Mouse (Mus musculus): Measurements from ENCODE around the gene Camkk1.

Camkk1 gene

GRCm38 (mm10) chr11:73014831-73015344, 3.9 kb upstream of the Camkk1 start:
- no peak for DNase-seq (ENCODE audit: low spot score)

DNA sequence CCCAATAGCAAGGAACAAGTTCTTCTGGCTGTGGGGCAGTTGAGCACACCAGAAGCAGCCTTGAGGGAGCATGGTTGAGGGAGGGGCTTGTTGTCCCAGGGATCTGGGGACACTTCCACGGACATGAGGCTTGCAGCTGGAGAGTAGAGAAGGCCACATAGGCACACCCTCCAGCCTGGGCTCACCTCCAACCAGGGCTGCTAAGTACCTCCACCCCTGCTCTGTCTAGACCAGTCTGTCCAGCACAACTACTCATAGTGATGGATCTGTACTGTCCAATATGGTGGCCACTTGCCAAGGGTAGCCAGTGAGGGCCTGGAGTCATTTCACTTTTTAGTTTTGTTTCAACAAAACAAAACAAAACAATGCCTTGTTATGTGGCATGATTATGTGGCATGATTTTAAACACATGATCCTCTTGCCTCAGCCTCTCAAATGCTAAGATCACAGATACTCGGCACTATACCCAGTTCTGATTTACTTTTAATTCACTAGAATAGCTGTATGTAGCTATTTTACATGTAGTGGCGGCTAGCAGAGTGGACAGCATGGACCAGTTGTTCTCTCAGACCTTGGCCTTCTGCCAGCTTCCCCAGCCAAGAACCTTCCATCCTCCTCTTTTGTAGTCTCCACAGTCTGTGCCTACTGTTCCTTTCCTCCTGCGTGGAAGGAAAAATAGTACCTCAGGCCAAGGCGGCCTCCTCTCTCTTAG, 3.3 kb upstream of the Camkk1 start:
- DNase-seq (ENCODE audit: low spot score): no peak

- no peak for DNase-seq (ENCODE audit: low spot score)
Measured at GRCm38 (mm10) chr11:73016103-73016420, 2.7 kb upstream of the Camkk1 start.

DNA sequence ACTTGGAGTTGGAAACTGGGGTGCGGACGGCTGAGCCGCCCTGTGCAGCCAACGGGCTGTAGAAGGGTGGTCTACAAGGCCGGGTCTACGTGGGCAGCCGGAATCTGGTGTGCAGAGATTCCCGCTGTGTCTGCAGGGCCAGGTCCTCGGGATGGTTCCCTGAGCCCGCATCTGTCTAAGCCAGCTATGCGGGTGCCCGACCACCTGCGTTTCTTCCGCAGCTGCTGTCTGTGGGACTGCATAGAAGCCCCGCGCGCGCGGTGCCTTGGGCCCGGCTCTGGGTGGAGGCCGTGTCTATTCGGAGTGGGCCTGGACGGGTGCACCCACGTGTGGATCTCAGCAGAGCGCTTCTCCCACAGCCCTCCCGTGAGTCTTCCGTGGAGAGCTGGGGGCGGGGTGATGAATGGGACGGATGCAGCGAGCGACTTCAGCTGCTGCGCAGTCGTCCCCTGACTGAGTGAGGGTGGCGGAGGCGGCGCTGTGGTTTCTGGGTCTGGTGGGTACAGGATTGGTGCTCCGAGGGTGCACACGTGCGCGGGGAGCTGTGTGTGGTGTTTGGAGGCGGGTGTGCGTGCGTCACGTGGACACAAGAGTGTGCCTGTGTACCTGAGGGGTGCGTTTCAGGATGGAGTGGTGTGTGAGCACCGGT, 463 bp downstream of the Camkk1 start:
- DNase-seq (ENCODE audit: low spot score): peak; percentile 76

DNA sequence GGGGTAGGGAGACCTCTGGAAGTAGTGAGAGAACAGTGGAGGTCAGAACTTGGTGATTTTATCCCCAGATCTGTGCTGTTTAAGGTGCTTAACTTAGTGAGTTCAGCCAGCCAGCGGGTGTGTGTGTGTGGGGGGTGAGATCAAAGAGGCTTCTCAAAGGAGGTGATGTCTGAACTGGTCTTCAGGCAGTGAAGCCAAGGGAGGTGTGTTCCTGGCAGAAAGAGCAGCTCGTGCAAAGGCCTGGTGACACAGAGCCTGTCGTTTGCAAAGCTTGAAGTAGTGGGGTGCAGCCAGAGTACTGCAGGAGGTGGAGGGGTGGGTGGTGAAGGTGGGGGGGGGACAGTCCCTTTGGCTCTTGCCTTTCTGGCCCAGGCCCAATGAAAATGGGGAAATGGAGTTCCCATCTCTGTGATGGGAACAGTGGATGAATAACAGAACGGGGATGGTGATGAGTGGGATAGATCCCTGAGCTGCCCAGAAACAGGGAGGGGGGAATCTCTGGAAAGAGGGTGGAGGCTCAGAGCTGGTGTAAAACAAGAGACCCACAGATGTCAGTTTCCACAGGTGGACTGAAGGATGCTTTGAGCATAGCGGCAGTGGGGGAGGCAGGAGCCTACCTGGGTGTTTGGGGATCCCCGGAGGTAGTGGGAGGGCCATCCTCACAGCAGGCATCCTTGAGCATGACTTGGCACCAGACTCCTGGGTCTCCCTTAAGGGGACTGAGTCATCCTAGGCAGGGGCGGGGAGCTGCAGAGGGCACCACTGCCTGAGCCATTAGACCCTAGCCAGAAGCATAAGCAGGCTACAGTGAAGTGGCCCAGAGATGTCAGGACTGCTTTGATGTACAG, 2.4 kb downstream of the Camkk1 start:
- DNase-seq (ENCODE audit: low spot score): no peak

- peak; percentile 77 for DNase-seq (ENCODE audit: low spot score)
Measured at GRCm38 (mm10) chr11:73023099-73023498, 4.3 kb downstream of the Camkk1 start.

DNA sequence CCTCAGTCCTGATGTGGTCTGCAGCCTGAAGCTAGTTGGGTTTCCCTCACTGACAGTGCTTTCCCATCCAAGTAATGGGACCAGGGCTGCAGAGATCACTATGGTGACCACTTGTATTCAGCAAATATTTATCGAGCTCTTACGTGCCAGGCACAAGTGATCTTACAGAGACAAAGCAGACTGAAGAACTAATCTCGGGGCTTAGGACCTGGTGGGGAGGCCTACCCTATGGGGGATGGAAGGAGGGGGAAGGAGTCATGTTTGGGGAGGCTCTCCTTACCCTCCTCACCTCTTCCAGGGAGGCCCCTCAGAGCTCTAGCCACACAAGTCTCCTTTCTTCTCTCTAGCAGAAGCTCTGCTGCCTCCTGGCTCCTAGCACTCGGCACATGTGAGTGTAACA, 5.0 kb downstream of the Camkk1 start:
- no peak for DNase-seq (ENCODE audit: low spot score)

DNA sequence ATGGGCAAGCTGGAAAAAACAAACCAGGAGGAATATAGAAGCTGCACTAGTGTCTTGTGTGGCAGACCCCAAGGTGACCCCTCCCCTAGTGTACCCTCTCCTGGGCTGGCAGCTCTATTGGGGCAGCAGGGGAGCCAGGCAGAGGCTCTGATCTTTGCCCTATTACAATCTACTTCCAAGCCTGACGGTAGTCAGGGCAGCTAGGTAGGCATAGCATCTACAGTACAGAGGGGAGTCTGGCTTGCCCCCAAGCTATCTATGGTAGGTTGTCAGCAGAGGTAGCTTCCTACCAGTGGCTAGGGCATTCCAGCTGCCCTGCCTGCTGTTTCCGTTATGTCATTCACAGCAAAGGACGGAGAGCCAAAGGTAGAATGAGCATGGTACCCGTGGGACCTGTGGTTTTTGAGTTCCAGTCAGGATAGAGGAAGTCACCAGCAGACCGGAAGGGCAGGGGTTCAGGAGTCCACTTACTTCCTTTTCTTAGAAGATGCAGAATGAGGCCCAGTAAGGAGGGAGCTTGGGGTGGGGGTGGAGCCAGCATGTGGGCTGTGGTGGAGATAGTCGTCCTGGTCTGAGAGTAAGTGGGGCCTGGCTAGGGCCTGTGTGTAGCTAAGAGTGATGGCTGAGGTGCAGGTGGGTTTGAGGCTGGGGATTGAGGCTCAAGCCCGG, 5.6 kb downstream of the Camkk1 start:
- DNase-seq (ENCODE audit: low spot score): no peak

- DNase-seq (ENCODE audit: low spot score): no peak
Measured at GRCm38 (mm10) chr11:73026961-73027360, 8.2 kb downstream of the Camkk1 start.

DNA sequence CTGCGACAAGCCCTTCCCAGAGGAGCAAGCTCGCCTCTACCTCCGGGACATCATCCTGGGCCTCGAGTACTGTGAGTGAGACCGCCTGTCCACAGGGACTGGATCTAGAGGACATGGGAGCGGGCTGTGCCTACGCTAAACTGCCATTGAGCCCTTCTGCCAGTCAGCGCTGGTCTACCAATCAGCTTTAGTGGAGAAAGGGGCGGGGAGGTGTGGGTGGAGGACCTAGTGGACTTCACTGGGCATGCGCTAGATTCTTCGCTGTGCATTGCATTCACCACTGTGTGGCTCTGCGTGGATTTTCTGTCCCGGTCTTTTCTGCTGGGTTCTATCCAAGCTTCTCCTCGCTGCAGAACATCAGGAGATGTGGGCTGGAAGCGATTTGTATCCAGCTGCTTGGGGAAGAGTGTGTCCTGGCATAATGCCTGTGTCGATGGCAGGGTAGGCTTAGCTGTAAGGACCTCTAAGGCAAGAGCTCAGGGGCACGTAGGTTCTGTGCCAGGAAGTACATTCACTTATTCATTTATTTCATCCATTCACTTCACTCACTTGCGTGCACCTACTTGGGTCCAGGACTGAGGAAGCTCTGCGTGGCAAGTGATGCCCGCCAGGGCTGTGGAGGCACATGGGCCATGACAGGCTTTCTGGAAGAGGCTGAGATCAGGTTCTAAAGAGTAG, 12.2 kb downstream of the Camkk1 start:
- peak; percentile 85 for DNase-seq (ENCODE audit: low spot score)

GRCm38 (mm10) chr11:73031536-73031935, 12.7 kb downstream of the Camkk1 start:
- no peak for DNase-seq (ENCODE audit: low spot score)

- no peak for DNase-seq (ENCODE audit: low spot score)
Measured at GRCm38 (mm10) chr11:73036077-73036476, 17.3 kb downstream of the Camkk1 start.

DNA sequence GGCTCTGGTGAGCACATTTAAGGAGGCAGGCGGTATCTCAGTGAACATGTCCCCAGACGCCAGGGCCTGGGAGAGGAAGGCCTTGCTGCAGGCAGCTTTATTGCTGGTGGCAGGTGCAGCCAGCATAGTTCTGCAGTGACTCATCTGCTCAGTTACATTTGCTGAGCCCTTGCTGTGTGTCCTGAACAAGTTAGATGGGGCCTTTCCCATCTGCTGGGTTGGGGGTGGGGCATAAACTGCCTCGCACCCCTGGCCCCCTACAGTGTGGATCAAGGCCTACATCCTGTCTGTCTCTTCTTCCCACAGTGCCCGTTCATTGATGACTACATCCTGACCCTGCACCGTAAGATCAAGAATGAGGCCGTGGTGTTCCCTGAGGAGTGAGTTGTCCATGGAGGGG, 18.1 kb downstream of the Camkk1 start:
- DNase-seq (ENCODE audit: low spot score): no peak

GRCm38 (mm10) chr11:73037691-73038090, 18.9 kb downstream of the Camkk1 start:
- no peak for DNase-seq (ENCODE audit: low spot score)

DNA sequence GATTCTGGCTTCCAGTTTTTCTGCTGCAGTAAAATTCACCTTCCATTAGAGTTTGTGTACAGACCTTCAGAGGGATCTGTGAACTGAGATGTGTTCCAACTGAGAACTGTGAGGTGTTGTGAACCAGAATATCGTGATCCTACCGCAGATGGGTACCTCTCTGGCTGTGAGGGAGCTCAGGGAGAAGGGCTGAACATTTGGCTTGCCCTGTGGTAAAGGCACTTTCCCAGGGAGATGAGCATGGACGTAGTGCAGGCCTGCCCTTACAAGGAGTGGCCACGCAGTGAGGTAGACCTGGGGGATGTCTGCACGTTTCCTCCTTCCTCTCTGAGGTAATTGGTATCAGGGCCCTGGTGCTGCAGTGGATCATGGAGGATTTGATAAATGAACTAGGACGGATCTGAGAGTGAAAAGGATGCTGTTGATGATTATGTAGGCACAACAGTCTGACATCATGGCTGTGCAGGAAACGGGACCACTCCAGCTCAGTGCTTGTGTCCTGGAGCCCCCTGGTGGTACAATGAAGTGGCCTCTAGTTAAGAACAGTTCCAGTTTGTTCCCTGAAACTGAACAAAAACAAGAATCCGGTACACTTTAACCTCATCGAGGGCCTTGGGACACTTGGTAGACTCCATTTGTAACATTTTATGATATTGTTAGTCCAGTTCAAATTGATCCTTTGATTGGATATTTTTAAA, 20.4 kb downstream of the Camkk1 start:
- no peak for DNase-seq (ENCODE audit: low spot score)

GRCm38 (mm10) chr11:73044229-73044755, 25.5 kb downstream of the Camkk1 start:
- no peak for DNase-seq (ENCODE audit: low spot score)

GRCm38 (mm10) chr11:73044789-73045188, 26.0 kb downstream of the Camkk1 start:
- no peak for DNase-seq (ENCODE audit: low spot score)

GRCm38 (mm10) chr11:73047542-73047996, 28.8 kb downstream of the Camkk1 start, which contains the start of gene Ncbp3:
Ncbp3 (plus strand) TSS chr11:73047783.
- peak; percentile 89 for DNase-seq (ENCODE audit: low spot score)

DNA sequence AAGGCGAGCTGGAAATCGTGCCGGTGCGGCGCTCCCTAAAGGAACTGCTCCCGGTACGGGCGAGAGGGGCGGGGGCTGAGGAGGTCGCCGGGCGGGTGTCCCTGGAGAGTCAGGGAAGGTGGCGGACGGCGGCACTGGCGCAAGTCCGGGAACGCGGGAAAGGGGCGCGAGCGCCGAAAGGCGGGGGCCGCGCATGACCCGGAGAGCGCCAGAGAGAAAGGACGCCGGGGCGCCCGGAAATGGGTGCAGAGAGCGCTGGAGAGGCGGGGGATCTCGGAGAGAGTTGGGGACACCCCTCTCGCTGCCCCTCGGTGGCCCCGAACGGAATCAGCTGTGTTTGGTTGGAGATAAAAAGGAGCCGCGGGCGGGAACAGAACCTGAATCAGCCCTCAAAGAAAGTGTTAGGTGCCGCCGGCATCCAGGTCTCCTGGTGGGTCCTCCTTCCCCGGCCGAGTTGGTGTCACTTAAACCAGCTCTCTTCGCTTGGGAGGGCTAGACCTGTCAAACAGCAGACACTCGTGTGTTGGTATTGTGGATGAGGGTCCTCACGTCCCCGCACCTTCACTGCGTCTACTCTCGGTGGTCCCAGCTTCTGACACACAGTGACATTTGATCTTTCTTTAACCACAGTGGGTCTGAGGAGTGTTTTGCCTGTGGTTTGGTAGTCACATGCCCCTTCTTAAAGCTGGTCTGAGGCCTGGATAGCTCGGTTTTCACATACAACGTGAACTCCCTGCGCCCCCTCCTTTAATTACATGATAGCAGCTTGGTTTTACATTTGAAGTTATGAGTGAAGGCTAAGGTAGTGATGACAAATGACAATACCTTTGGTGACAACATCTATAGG, 29.4 kb downstream of the Camkk1 start:
- no peak for DNase-seq (ENCODE audit: low spot score)

- peak; percentile 59 for DNase-seq (ENCODE audit: low spot score)
Measured at GRCm38 (mm10) chr11:73049335-73049734, 30.5 kb downstream of the Camkk1 start.

Data from left cerebral cortex, adult 11 months (tissue).